Mouse (Mus musculus) bone marrow, adult 2 months (tissue): ENCODE measurements around the gene Rtel1.
"Not testable (repeated sequence)": the region's sequence is repeated elsewhere in the genome, so short reads cannot be mapped to it uniquely, and the experiment has no call there.

Source experiments
- CTCF ChIP-seq: fragments of 200-500 bp; IDR thresholded peaks from 2 replicates; pipeline ENCODE4 v1.5.1; 2011; ENCODE audit warnings: low read length, control low read depth; ENCODE audit not compliant: control insufficient read depth, insufficient read depth
- POLR2A ChIP-seq: fragments of 200-500 bp; IDR thresholded peaks from 2 replicates; pipeline ENCODE4 v1.6.1; 2011; ENCODE audit warnings: low read depth, mild to moderate bottlenecking, control low read depth, low read length, borderline replicate concordance; ENCODE audit not compliant: control insufficient read depth

- peak; percentile 25; the same call in 1 of the 2 replicates for TF ChIP-seq CTCF
- TF ChIP-seq POLR2A, result not testable (repeated sequence)
These were observed 31.6 kb upstream of the Rtel1 start, which contains the start of gene Gmeb2 for GRCm38 (mm10) chr2:181287958-181288350.
